Mouse (Mus musculus): Measurements from ENCODE around the gene Fbxo36. TPM values are rescaled to one million over a fixed set of nuclear protein-coding genes. Genes with fewer than 3 reads are reported as not detected.

The Fbxo36 gene
- total RNA-seq, 4 experiments from 2014 or later, result 16.0 to 20.6 (median 18.0) TPM

DNA sequence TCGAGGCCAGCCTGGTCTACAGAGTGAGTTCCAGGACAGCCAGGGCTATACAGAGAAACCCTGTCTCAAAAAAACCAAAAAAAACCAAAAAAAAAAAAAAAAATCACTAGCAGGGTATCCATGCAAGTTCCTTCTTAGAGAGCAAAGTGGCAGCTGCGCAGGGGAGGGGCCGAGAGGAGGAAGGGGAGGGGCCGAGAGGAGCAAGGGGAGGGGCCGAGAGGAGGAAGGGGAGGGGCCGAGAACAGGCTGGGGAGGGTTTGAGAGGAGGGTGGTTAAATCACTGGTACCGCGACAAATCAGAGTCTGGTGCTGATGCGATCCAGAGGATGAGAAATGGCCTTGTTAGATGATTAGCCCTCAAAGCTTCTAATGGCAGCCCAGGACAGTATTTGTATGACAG lies 52.1 kb downstream of the Fbxo36 start:
- no peak for DNase-seq

- no peak for DNase-seq
These were observed 57.7 kb downstream of the Fbxo36 start for GRCm38 (mm10) chr1:84897364-84897763.

GRCm38 (mm10) chr1:84899156-84899555 lies 59.5 kb downstream of the Fbxo36 start:
- DNase-seq, result peak; percentile 12

DNA sequence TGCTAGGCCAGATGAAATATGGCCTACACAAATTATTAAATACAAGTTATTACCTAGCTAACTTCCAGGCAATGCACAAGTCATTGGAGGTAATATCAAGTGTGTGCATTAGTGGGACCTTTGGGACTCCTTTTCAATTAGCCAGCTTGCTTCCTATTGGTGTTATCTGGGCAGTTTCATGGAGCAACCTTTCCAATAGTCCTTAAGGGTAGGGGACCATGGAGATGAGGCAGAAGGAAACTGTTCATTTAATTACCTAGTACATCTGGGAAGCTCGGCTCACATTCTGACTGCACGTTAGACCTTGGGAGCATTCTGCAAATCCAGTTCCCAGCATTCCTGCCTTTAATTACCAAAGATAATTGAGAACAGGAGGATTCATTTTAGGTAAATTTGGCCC lies 64.8 kb downstream of the Fbxo36 start:
- no peak for DNase-seq

DNA sequence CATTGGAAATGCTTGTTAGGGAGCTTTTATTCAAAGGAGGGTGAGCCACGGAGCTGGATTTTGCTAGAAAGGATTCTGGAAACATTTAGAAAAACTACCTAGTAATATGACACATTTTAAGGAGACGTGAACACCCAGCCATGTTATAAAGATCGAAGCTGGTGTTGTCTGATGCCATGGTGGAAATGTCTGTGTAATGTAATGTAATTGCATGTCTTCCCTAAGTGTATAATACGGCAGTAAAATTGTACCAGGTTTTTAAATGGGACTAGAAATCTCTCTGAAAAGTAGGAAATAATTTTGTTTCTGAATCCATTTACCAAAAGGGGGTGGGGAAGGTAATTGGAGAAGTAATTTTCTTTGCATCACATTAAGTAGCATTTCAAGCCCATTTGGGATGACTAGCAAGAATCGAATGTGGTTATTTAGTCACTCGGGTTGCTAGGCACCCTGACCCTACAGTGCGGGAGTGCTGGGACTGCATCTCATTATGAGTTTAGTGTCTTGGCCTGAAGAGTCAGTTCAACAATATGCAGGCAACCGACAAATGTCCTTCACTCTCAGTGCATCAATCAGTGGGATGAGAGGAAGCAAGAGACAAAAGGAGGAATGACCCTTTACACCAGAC lies 70.7 kb downstream of the Fbxo36 start:
- no peak for DNase-seq

DNA sequence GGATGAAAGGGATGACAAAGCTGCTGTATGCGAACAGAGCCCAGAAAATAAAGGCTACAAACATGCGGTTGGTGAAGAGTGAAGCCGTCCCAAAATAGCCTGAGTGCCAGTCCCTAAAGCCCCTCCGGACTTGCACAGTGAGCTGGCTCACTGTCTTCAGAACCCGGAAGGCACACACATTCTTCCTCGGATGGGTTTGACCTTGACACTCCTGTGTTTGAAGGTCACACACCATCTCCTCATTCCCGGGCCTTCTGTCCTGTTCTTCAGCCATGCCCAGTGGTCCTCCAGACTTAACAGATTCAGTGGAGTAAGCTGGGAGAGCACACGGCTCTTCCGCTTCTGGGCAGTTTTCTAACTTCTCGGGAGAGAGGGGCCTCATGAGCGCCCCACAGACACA lies 72.9 kb downstream of the Fbxo36 start:
- no peak for DNase-seq

DNA sequence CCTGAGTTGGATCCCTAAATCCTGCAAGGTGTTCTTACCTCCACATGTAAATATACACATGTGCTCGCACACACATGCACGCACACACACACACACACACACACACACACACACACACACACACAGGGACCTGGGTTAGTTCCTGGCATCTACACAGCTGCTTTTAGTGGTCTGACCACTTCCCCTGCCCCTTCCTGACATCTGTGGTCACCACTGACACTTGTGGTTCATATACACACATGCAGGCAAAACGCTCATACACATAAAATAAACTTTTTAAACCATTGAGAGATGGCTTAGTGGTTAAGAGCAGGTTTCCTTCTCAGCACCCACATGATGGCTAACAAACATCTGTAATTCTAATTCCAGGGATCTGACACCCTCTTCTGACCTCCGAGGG lies 75.4 kb downstream of the Fbxo36 start:
- DNase-seq, result no peak

DNA sequence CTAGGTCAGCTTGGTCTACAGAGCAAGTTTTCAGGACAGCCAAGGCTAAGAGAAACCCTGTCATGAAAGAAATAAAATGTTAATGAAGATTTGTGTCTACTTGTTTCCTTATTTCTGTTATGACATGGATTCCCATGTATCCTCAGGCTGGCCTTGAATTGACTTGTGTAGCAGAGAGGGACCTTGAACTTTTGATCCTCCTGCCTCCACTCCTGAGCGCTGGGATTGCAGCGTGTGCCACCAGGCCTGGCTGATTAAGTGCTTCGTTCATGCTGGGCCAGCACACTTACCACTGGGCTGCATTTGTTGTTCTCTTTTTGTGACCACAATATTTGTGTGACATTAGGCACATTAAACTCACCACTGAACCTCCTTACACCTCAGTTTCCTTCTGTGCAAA lies 79.2 kb downstream of the Fbxo36 start:
- no peak for DNase-seq

GRCm38 (mm10) chr1:84923432-84923831 lies 83.8 kb downstream of the Fbxo36 start:
- no peak for DNase-seq

DNA sequence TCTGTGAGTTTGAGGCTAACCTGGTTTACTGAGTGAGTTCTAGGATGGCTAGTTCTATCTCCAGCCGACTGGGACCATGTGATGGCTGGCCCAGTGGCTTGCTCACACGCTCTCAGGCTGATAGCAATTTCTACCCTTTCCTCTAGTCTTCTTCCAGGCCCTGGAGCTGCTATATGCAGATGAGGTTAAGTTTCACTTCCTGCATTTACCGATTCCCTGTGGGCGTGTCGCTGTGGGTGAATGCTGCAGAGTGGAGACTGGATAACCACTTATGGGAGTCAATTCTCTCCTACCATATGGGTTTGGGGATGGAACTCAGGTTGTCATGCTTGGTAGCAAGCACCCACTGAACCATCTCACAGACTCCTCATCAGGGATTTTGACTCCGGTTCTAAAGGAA lies 84.5 kb downstream of the Fbxo36 start:
- DNase-seq, result no peak

DNA sequence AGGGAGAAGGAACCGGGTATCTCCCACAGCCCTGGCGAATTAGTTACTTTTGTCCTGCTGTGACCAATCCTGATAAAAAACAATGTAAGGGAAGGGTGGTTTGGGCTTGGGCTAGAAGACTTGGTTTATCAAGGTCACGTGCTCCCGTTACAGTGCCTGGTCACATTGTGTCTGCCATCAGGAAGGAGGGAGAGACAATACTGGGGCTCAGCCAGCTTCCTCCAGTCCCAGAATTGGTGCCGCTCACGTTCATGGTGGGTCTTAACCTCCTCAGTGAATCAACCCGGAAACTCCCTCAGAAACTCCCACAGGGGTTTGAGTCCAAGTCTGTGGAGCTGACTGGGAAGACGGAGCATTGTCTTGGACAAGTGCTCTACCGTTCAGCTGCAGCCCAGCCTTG lies 86.0 kb downstream of the Fbxo36 start:
- DNase-seq, result no peak

- DNase-seq, result peak; percentile 67
These were observed 94.0 kb downstream of the Fbxo36 start for GRCm38 (mm10) chr1:84933472-84934150.

- DNase-seq, result no peak
These were observed 94.5 kb downstream of the Fbxo36 start for GRCm38 (mm10) chr1:84934151-84934502.

- no peak for DNase-seq
These were observed 95.1 kb downstream of the Fbxo36 start, which contains the start of gene Slc16a14 for GRCm38 (mm10) chr1:84934503-84935333. Slc16a14 (minus strand) TSS chr1:84935134.

- DNase-seq, result peak; percentile 64
These were observed 96.0 kb downstream of the Fbxo36 start for GRCm38 (mm10) chr1:84935668-84936067.

- no peak for DNase-seq
These were observed 97.3 kb downstream of the Fbxo36 start for GRCm38 (mm10) chr1:84936716-84937510.

- no peak for DNase-seq
These were observed 99.8 kb downstream of the Fbxo36 start for GRCm38 (mm10) chr1:84939466-84939865.

GRCm38 (mm10) chr1:84940322-84940721 lies 100.7 kb downstream of the Fbxo36 start:
- DNase-seq, result no peak

GRCm38 (mm10) chr1:84942666-84943065 lies 103.0 kb downstream of the Fbxo36 start:
- DNase-seq, result peak; percentile 62

GRCm38 (mm10) chr1:84943549-84943948 lies 103.9 kb downstream of the Fbxo36 start:
- no peak for DNase-seq

GRCm38 (mm10) chr1:84945950-84946349 lies 106.3 kb downstream of the Fbxo36 start:
- no peak for DNase-seq

- DNase-seq, result no peak
These were observed 107.7 kb downstream of the Fbxo36 start for GRCm38 (mm10) chr1:84947390-84947789.

All from adrenal gland, adult 8-10 months (tissue).